Mouse (Mus musculus): ENCODE data around the gene Zkscan5. TPM values are rescaled to one million over a fixed set of nuclear protein-coding genes. Genes with fewer than 3 reads are reported as not detected.

Gene Zkscan5
- 5.3 and 5.5 TPM in 2 replicates for polyA plus RNA-seq (2015; fragmentation: Nextera tagmentation; extraction: Ambion mirVana)

GRCm38 (mm10) chr5:145203936-145204691 lies at the start of gene Zkscan5:
Gene Zkscan5 (plus strand): TSS chr5:145204562.

GRCm38 (mm10) chr5:145166536-145167305 lies 37.6 kb upstream of the Zkscan5 start, which contains the start of the genes Ptcd1 and Cpsf4:
Gene Ptcd1 (minus strand): TSS chr5:145167108.
Gene Cpsf4 (plus strand): TSS chr5:145167213.

GRCm38 (mm10) chr5:145191962-145192361 lies 12.4 kb upstream of the Zkscan5 start, which contains the start of gene Atp5j2:
Gene Atp5j2 (minus strand): TSS chr5:145192062.

GRCm38 (mm10) chr5:145201321-145201991 lies 2.9 kb upstream of the Zkscan5 start, which contains the start of gene Zkscan14:
Gene Zkscan14 (minus strand): TSS chr5:145201868.

GRCm38 (mm10) chr5:145231367-145231871 lies 27.1 kb downstream of the Zkscan5 start, which contains the start of gene Zfp655:
Gene Zfp655 (plus strand): TSS chr5:145231715.

Other genes with a start within 250 kb of the Zkscan5 start
- gene Smurf1, start 238.7 kb upstream of the Zkscan5 start, polyA plus RNA-seq (2015; fragmentation: Nextera tagmentation; extraction: Ambion mirVana) = 12.3 and 13.1 TPM in 2 replicates
- not detected in 2 replicates for gene Gm4871, start 171.8 kb upstream of the Zkscan5 start, polyA plus RNA-seq (2015; fragmentation: Nextera tagmentation; extraction: Ambion mirVana)
- not detected in 2 replicates for gene 1700018F24Rik, start 161.6 kb upstream of the Zkscan5 start, polyA plus RNA-seq (2015; fragmentation: Nextera tagmentation; extraction: Ambion mirVana)
- 188 and 216 TPM in 2 replicates for gene Arpc1a, start 120.7 kb upstream of the Zkscan5 start, polyA plus RNA-seq (2015; fragmentation: Nextera tagmentation; extraction: Ambion mirVana)
- gene Kpna7, start 120.5 kb upstream of the Zkscan5 start, polyA plus RNA-seq (2015; fragmentation: Nextera tagmentation; extraction: Ambion mirVana) = not detected in 2 replicates
- 381 and 490 TPM in 2 replicates for gene Arpc1b, start 90.3 kb upstream of the Zkscan5 start, polyA plus RNA-seq (2015; fragmentation: Nextera tagmentation; extraction: Ambion mirVana)
- 49.6 and 60.3 TPM in 2 replicates for gene Pdap1, start 64.3 kb upstream of the Zkscan5 start, polyA plus RNA-seq (2015; fragmentation: Nextera tagmentation; extraction: Ambion mirVana)
- 127 and 128 TPM in 2 replicates for gene Bud31, start 64.2 kb upstream of the Zkscan5 start, polyA plus RNA-seq (2015; fragmentation: Nextera tagmentation; extraction: Ambion mirVana)
- gene Ptcd1, start 37.5 kb upstream of the Zkscan5 start, polyA plus RNA-seq (2015; fragmentation: Nextera tagmentation; extraction: Ambion mirVana) = 8.5 TPM in 2 replicates
- 17.6 and 20.6 TPM in 2 replicates for gene Cpsf4, start 37.3 kb upstream of the Zkscan5 start, polyA plus RNA-seq (2015; fragmentation: Nextera tagmentation; extraction: Ambion mirVana)
- gene Atp5j2, start 12.5 kb upstream of the Zkscan5 start, polyA plus RNA-seq (2015; fragmentation: Nextera tagmentation; extraction: Ambion mirVana) = 609 and 628 TPM in 2 replicates
- 5.6 and 6.2 TPM in 2 replicates for gene Zkscan14, start 2.7 kb upstream of the Zkscan5 start, polyA plus RNA-seq (2015; fragmentation: Nextera tagmentation; extraction: Ambion mirVana)
- 28.1 and 29.6 TPM in 2 replicates for gene Zfp655, start 27.2 kb downstream of the Zkscan5 start, polyA plus RNA-seq (2015; fragmentation: Nextera tagmentation; extraction: Ambion mirVana)
- gene Zscan25, start 75.9 kb downstream of the Zkscan5 start, polyA plus RNA-seq (2015; fragmentation: Nextera tagmentation; extraction: Ambion mirVana) = 0.46 and 0.57 TPM in 2 replicates
- 1.4 and 1.5 TPM in 2 replicates for gene Cyp3a57, start 140.7 kb downstream of the Zkscan5 start, polyA plus RNA-seq (2015; fragmentation: Nextera tagmentation; extraction: Ambion mirVana)